Mouse (Mus musculus): ENCODE measurements around the gene Zcchc24.

- no peak for TF ChIP-seq CTCF (conservative IDR thresholded peaks at IDR 0.05; ENCODE audit: low read length)
- no peak for TF ChIP-seq POU5F1 (IDR thresholded peaks at IDR 0.05; ENCODE audit: borderline replicate concordance, low read length)
- no peak for TF ChIP-seq NANOG (IDR thresholded peaks at IDR 0.05; ENCODE audit: borderline replicate concordance, low read length)
These were observed 3.7 kb downstream of the Zcchc24 start for GRCm38 (mm10) chr14:25765146-25765545.

Data from E14TG2a.4 (cell line).